Mouse (Mus musculus): ENCODE results near the gene Syngr1. TPM values are rescaled to one million over a fixed set of nuclear protein-coding genes. Genes with fewer than 3 reads are reported as not detected.

Syngr1 gene
- polyA plus RNA-seq, 1 experiment: 95.0 TPM

DNA sequence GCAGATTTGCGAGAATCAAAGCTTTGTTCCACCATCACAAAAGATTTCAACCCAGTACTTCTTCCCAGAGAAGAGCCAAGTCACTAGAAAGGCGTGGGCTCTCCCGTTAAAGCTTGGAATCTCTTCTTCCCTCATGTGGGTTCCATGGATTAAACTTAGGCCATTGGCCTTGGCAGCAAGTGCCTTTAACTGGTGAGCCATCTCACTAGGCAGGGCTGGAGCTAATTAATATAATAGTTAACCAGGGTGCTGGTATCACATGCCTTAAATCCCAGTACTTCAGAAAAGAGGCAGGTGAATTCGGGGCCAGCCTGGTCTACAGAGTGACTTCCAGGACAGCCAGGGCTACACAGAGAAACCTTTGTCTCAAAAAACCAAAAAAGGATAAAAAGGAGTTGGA is 33.5 kb downstream of the Syngr1 start:
- Histone ChIP-seq H3K27ac (ENCODE audit: insufficient read depth, low read depth, low read length) (no peak overlapping the region), H3K4me1 (ENCODE audit: control insufficient read depth, insufficient read depth, low read length) (no peaks in the 10 kb centered on the region; the same call in none of the 2 replicates), H3K4me3 (ENCODE audit: insufficient read depth, low read length) (no peak overlapping the region)
- TF ChIP-seq CTCF (IDR thresholded peaks at IDR 0.05; ENCODE audit: low read depth, low read length) (no peak), POLR2A (IDR thresholded peaks at IDR 0.05; ENCODE audit: borderline replicate concordance, low read depth, low read length) (no peak)

DNA sequence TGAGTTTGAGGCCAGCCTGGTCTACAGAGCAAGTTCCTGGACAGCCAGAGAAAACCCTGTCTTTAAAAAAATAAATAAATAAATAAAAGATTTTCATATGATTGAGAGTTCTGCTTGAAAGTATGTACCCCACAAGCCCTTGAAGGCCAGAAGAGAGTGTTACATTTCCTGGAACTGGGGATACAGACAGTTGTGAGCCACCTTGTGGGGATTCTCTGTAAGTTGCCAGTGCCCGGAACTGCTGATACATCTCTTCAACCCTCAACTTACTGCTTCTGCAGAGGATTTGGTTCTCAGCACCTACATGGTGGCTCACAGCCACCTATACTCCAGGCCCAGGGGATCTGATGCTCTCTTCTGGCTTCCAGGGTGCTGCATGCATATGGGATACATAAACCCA is 36.1 kb downstream of the Syngr1 start:
- TF ChIP-seq POLR2A (IDR thresholded peaks at IDR 0.05; ENCODE audit: borderline replicate concordance, low read depth, low read length) (no peak), CTCF (IDR thresholded peaks at IDR 0.05; ENCODE audit: low read depth, low read length) (0 out of 2 replicates have a peak, but pooled peaks have one; percentile 10)
- H3K4me3 ChIP-seq (ENCODE audit: insufficient read depth, low read length): no peak overlapping the region
- peaks cover 5% of the 10 kb centered on the region for H3K4me1 ChIP-seq (ENCODE audit: control insufficient read depth, insufficient read depth, low read length)
- H3K27ac ChIP-seq (ENCODE audit: insufficient read depth, low read depth, low read length): no peak overlapping the region

DNA sequence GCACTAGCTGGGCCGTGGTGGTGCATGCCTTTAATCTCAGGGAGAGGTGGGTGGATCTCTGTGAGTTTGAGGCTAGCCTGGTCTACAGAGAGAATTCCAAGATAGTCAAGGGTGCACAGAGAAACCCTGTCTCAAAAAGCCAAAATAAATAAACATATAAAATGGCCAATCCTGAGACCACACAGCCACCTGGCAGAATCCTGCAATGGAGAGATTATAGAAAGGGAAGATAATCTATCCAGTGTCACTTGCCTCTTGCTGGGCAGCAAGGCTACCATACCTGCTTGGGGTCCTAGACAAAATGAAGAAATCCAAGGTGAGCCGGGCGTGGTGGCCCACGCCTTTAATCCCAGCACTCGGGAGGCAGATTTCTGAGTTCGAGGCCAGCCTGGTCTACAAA is 38.8 kb downstream of the Syngr1 start:
- H3K4me3 ChIP-seq (ENCODE audit: insufficient read depth, low read length): no peak overlapping the region
- TF ChIP-seq POLR2A (IDR thresholded peaks at IDR 0.05; ENCODE audit: borderline replicate concordance, low read depth, low read length) (no peak), CTCF (IDR thresholded peaks at IDR 0.05; ENCODE audit: low read depth, low read length) (no peak)
- no peak overlapping the region for H3K27ac ChIP-seq (ENCODE audit: insufficient read depth, low read depth, low read length)
- H3K4me1 ChIP-seq (ENCODE audit: control insufficient read depth, insufficient read depth, low read length): peaks cover 17% of the 10 kb centered on the region

DNA sequence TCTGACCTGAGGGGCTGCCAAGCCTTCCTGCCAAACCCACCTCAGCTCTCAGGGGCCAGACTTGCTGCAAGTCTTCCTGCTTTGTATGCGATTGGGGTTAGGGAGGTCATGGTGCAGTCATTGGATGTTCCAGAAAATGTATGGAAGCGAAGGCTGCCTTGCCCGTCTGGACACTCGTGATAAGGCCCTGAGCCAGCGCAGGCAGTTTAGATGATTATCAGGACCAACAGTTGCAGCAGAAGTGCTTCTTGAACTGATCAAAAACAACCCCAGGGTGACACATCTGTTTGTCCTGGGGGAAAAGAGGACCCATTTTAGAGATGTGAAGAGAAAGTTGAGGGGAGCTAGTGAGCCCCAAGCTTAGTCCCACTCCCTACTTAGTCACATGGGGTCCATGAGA is 39.6 kb downstream of the Syngr1 start:
- Histone ChIP-seq H3K4me1 (ENCODE audit: control insufficient read depth, insufficient read depth, low read length) (peaks cover 17% of the 10 kb centered on the region), H3K27ac (ENCODE audit: insufficient read depth, low read depth, low read length) (no peak overlapping the region), H3K4me3 (ENCODE audit: insufficient read depth, low read length) (no peak overlapping the region)
- no peak for TF ChIP-seq CTCF (IDR thresholded peaks at IDR 0.05; ENCODE audit: low read depth, low read length)
- TF ChIP-seq POLR2A (IDR thresholded peaks at IDR 0.05; ENCODE audit: borderline replicate concordance, low read depth, low read length): no peak

DNA sequence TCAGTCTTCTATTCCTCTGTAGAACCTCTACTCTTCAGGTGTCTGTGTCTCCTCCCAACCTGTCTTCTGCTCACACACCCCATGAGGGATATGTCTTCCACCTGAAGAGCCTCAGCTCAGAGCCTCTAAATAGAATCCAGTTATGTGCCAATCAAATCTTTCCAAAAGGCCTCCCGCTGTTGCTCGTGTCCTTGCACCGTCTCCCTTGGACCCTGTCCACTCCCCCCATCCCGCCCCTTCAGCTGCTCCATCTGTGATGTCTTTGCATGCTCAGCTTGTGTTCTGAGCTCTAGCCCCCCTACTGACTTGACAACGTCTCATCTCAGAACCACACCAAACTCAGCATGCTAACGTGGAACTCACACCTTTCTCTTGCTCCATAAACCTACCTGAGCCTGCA is 40.3 kb downstream of the Syngr1 start:
- H3K4me1 ChIP-seq (ENCODE audit: control insufficient read depth, insufficient read depth, low read length): peaks cover 21% of the 10 kb centered on the region

DNA sequence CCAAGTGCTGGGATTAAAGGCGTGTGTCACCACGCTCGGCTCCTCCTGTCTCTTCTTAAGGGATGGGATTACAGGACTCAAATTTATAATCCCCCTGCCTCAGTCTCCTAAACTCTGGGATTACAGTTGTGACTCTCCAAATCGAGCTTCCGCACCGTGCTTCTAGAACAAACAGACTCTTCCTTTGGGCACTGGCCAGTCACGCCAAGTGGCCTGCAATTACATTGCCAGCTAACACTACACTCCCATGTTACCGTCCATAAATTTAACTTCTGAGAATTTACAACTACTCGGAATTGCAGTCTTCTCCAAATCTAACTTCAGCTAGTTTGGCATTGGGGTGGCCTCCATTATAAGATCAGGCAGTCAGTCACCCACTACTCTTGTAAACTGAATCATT is 41.3 kb downstream of the Syngr1 start:
- peak overlapping the region; percentile 42 for H3K4me3 ChIP-seq (ENCODE audit: insufficient read depth, low read length)
- peaks cover 23% of the 10 kb centered on the region for H3K4me1 ChIP-seq (ENCODE audit: control insufficient read depth, insufficient read depth, low read length)
- no peak overlapping the region for H3K27ac ChIP-seq (ENCODE audit: insufficient read depth, low read depth, low read length)
- no peak for TF ChIP-seq CTCF (IDR thresholded peaks at IDR 0.05; ENCODE audit: low read depth, low read length)
- no peak for TF ChIP-seq POLR2A (IDR thresholded peaks at IDR 0.05; ENCODE audit: borderline replicate concordance, low read depth, low read length)

More for the DNA sequence above, 40.3 kb downstream of the Syngr1 start:
- no peak overlapping the region for H3K27ac ChIP-seq (ENCODE audit: insufficient read depth, low read depth, low read length)
- TF ChIP-seq CTCF (IDR thresholded peaks at IDR 0.05; ENCODE audit: low read depth, low read length) (no peak), POLR2A (IDR thresholded peaks at IDR 0.05; ENCODE audit: borderline replicate concordance, low read depth, low read length) (no peak)
- H3K4me3 ChIP-seq (ENCODE audit: insufficient read depth, low read length): no peak overlapping the region

DNA sequence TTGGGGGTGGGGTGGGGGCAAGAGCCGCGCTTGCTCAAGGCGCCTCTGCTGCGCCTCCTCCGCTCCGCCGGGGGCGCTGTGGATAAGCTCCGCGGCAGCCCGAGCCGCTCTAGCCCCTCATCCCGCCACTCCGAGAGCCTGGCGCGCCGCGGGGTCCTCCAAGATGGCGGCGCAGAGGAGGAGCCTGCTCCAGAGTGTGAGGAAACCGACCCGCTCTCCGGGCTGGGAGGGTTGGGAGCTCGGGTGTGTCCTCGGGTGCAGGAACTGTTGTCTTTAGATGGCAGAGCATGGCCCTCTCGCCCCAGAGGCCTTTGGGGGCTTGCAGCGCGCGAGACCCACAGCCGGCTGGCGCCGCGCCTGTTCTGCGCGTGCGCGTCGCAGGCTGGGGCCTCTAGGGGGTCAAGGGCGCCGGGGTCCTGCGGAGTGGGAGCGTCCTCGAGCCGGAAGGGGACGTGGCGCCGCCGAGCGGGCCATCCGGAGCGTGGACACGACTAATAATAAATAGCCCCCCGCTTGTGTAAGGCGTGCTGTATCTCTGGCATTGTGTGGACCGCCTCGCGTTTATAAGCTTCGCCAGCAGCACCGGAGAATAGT is 42.0 kb downstream of the Syngr1 start, which contains the start of gene Tab1:
TSS of gene Tab1 (plus strand) at position 135 of the 594 bp plus-strand sequence.
- Histone ChIP-seq H3K4me3 (ENCODE audit: insufficient read depth, low read length) (peak within 1 kb of the TSS; percentile 73), H3K4me1 (ENCODE audit: control insufficient read depth, insufficient read depth, low read length) (peaks cover 29% of the 10 kb centered on the region), H3K27ac (ENCODE audit: insufficient read depth, low read depth, low read length) (peak within 1 kb of the TSS; percentile 93)
- TF ChIP-seq POLR2A (IDR thresholded peaks at IDR 0.05; ENCODE audit: borderline replicate concordance, low read depth, low read length): no peak
- peak; percentile 30; the same call in 1 of the 2 replicates for TF ChIP-seq CTCF (IDR thresholded peaks at IDR 0.05; ENCODE audit: low read depth, low read length)

DNA sequence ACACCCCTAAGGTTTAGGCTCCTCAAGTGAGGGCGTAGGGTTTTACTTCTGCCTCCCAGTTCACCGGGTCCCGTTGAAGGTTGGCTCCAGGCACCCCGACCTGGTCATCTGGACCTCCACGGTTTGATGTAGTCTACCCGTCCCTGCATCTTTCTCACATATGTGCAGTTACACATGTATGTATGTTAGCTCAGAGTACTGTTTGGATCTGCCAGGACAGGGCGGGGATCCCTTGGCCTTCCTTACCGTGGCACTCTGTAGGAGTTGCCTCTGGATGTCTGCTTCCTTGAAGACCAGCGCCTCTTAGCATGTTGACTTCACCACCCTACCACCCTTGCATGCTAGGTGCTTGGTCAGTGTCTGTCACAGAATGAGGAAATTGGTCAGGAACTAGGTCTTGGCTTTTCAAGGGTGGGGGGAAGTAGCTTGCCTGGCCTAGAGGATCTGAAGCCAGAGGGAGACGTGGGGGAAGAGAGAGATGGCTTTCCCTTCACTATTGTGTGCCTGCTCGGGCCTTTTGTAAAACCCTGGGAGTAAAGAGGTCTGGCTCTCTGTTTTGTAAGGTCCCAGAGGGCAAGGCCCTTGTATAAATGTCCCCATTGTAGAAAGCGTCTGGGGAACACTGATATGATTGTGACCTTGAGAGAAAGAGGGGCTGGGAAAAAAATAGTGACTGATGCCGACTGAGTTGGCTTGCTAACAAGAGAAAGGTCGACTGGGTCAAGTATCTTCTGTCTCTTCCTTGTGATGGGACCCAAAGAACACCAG is 42.7 kb downstream of the Syngr1 start:
- Histone ChIP-seq H3K27ac (ENCODE audit: insufficient read depth, low read depth, low read length) (peak overlapping the region; percentile 93), H3K4me3 (ENCODE audit: insufficient read depth, low read length) (peak overlapping the region; percentile 73), H3K4me1 (ENCODE audit: control insufficient read depth, insufficient read depth, low read length) (peaks cover 30% of the 10 kb centered on the region)
- TF ChIP-seq POLR2A (IDR thresholded peaks at IDR 0.05; ENCODE audit: borderline replicate concordance, low read depth, low read length) (no peak), CTCF (IDR thresholded peaks at IDR 0.05; ENCODE audit: low read depth, low read length) (no peak)

DNA sequence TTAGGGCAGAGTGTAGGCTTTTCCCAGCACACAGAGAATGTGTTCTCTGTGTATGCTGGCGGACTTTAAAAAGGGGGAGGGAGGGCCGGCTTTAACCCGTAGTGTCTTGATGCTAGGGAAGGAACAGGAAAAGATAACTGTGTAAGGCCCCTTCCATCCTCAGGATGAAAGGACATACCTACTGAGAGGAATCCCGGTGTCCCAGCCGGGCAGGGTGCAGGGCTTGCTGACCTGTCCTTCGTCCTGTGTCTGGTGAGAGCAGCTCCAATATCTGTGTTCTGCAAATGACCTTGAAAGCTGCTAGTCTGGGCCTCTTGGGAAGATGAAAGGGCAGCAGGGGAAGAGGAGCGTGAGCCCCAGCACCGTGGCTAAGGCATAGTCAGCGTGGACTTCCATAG is 43.3 kb downstream of the Syngr1 start:
- peaks cover 30% of the 10 kb centered on the region for H3K4me1 ChIP-seq (ENCODE audit: control insufficient read depth, insufficient read depth, low read length)
- no peak for TF ChIP-seq POLR2A (IDR thresholded peaks at IDR 0.05; ENCODE audit: borderline replicate concordance, low read depth, low read length)
- no peak for TF ChIP-seq CTCF (IDR thresholded peaks at IDR 0.05; ENCODE audit: low read depth, low read length)
- peak overlapping the region; percentile 93 for H3K27ac ChIP-seq (ENCODE audit: insufficient read depth, low read depth, low read length)
- peak overlapping the region; percentile 73 for H3K4me3 ChIP-seq (ENCODE audit: insufficient read depth, low read length)

DNA sequence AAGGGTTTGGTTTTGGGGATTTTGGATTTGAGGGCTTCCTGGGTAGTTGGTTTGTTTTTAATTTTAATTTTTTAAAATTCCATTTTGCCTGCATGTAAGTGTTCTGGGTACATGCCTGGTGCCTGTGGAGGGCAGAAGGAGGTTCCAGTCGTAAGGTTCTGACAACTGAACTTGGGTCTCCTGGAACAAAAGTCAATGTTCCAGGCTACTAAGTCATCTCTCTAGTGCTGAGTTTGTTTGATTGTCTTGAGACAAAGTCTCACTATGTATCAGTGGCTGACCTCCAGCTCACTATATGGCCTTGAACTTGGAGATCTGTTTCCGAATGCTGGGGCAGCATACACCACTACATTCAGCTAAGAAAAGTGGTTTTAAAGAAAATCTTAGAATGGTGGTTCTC is 44.4 kb downstream of the Syngr1 start:
- Histone ChIP-seq H3K4me1 (ENCODE audit: control insufficient read depth, insufficient read depth, low read length) (peaks cover 30% of the 10 kb centered on the region), H3K4me3 (ENCODE audit: insufficient read depth, low read length) (no peak overlapping the region), H3K27ac (ENCODE audit: insufficient read depth, low read depth, low read length) (no peak overlapping the region)
- no peak for TF ChIP-seq CTCF (IDR thresholded peaks at IDR 0.05; ENCODE audit: low read depth, low read length)
- no peak for TF ChIP-seq POLR2A (IDR thresholded peaks at IDR 0.05; ENCODE audit: borderline replicate concordance, low read depth, low read length)

All from bone marrow macrophage, adult 2 months (primary cell).